ENCODE assay signal across 11 mouse cellular contexts in the genomic region with DNA sequence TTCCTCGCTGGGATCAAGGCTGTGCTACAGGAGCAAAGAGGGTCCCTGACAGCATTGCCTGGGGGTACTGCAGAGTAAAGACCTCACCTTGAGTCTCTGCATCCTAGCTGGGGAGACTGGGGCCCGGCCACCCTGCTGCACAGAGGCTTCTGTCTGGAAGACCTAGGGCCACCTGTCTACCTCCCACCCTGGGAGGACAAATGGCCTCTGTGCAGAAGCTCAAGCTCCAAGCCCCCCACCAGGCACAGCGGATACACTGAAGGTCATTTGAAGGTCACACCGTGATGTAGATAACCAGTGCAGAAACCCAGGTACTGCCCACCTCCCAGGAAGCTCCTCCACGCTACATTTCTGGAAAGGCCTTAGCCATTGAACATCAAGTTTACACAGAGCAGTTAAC. TPM values are rescaled to one million over a fixed set of nuclear protein-coding genes. Genes with fewer than 3 reads are reported as not detected.
DNase-seq lines count a peak whose midpoint lies in the region; ATAC-seq and TF ChIP-seq lines count a peak whose summit lies in the region.
"Had no signal": no experiment of that assay in that cellular context is flagged by ENCODE, and none has a peak within 500 bp of the region (broad histone marks: within the 10 kb centered on the region; RNA-seq: fewer than 3 reads in every experiment).

No protein-coding gene starts in this region.

- peak overlapping the region; percentile 51 for H3K4me3 ChIP-seq in heart, embryonic 10.5 days
- H3K4me3 ChIP-seq in cortical plate, adult 2 months (ENCODE audit: insufficient read depth, low read length) = peak overlapping the region; percentile 62
- H3K4me3 ChIP-seq in forebrain, embryonic 15.5 days = peak overlapping the region; percentile 53
- peak overlapping the region; percentile 39 for H3K4me3 ChIP-seq in midbrain, embryonic 11.5 days (ENCODE audit: low read depth, low read length)
- H3K4me3 ChIP-seq: liver, embryonic 13.5 days had no signal

- peak overlapping the region; percentile 84 for H3K27ac ChIP-seq in heart, embryonic 10.5 days
- H3K27ac ChIP-seq in cortical plate, adult 2 months (ENCODE audit: insufficient read depth, low read length) = peak overlapping the region; percentile 16
- peak overlapping the region; percentile 70 for H3K27ac ChIP-seq in forebrain, embryonic 15.5 days (replicated peaks)
- H3K27ac ChIP-seq in midbrain, embryonic 11.5 days (ENCODE audit: low read depth, low read length) = no peak overlapping the region
- H3K27ac ChIP-seq: liver, embryonic 13.5 days had no signal

- H3K36me3 ChIP-seq in heart, embryonic 10.5 days = peaks cover 35% of the 10 kb centered on the region
- peaks cover 22% of the 10 kb centered on the region for H3K36me3 ChIP-seq in forebrain, embryonic 15.5 days
- no peaks in the 10 kb centered on the region; the same call in 1 of the 2 replicates for H3K36me3 ChIP-seq in midbrain, embryonic 11.5 days (ENCODE audit: control insufficient read depth, insufficient read depth, low read length)

- DNase-seq in heart, embryonic 10.5 days (ENCODE audit: low spot score) = no peak
- no peak for DNase-seq in heart, adult 18-20 months
- no peak for DNase-seq in midbrain, embryonic 11.5 days (ENCODE audit: low spot score, missing footprints)
- no peak for DNase-seq in testis, postnatal 10 days (ENCODE audit: low spot score)
- DNase-seq in right cerebral cortex, postnatal 25 days = no peak
- DNase-seq: gastrocnemius, postnatal 10 days had no signal

- 0 out of 2 replicates have a peak, but pooled peaks have one; percentile 3 for ATAC-seq in forebrain, embryonic 15.5 days (replicated peaks)
- ATAC-seq in midbrain, embryonic 11.5 days (ENCODE audit: low FRiP score) = no peak
- ATAC-seq in activated CD4-positive, CD25-positive, alpha-beta regulatory T cell, adult 4 months = no peak
- ATAC-seq: CD4-positive, CD25-positive, alpha-beta regulatory T cell, adult 4 months had no signal

- H3K9me3 ChIP-seq in heart, embryonic 10.5 days = no peaks in the 10 kb centered on the region
- no peaks in the 10 kb centered on the region for H3K9me3 ChIP-seq in forebrain, embryonic 15.5 days
- H3K9me3 ChIP-seq in midbrain, embryonic 11.5 days (ENCODE audit: control insufficient read depth, low read length) = no peaks in the 10 kb centered on the region
- H3K9me3 ChIP-seq: liver, embryonic 13.5 days had no signal

- peak overlapping the region; percentile 88 for H3K4me2 ChIP-seq in forebrain, embryonic 15.5 days (replicated peaks)
- peak overlapping the region; percentile 59 for H3K4me2 ChIP-seq in midbrain, embryonic 11.5 days

- 0 out of 2 replicates have a peak, but pooled peaks cover 5% of the 10 kb centered on the region for H3K27me3 ChIP-seq in heart, embryonic 10.5 days (ENCODE audit: insufficient read depth, poor library complexity, severe bottlenecking)
- no peaks in the 10 kb centered on the region for H3K27me3 ChIP-seq in forebrain, embryonic 15.5 days
- H3K27me3 ChIP-seq in midbrain, embryonic 11.5 days (ENCODE audit: control insufficient read depth, insufficient read depth, low read length) = no peaks in the 10 kb centered on the region; the same call in 1 of the 2 replicates

- no peak for TF ChIP-seq CTCF in cortical plate, adult 2 months (IDR thresholded peaks at IDR 0.05; ENCODE audit: extremely low read depth, insufficient read depth, low read length)

- no peak for TF ChIP-seq POLR2A in cortical plate, adult 2 months (IDR thresholded peaks at IDR 0.05; ENCODE audit: extremely low read depth, insufficient read depth, low read length)

- 52% methylated on average over 5 of the region's 5 CpGs for WGBS in heart, embryonic 10.5 days
- 44% methylated on average over 5 of the region's 5 CpGs for WGBS in forebrain, embryonic 15.5 days
- WGBS in midbrain, embryonic 11.5 days = 55% methylated on average over 5 of the region's 5 CpGs

- H3K9ac ChIP-seq in forebrain, embryonic 15.5 days (replicated peaks) = peak overlapping the region; percentile 71
- peak overlapping the region; percentile 69 for H3K9ac ChIP-seq in midbrain, embryonic 11.5 days (ENCODE audit: low read length)
- H3K9ac ChIP-seq: liver, embryonic 13.5 days had no signal

- H3K4me1 ChIP-seq in heart, embryonic 10.5 days = peaks cover 54% of the 10 kb centered on the region
- no peaks in the 10 kb centered on the region for H3K4me1 ChIP-seq in cortical plate, adult 2 months (ENCODE audit: control insufficient read depth, insufficient read depth, low read length)
- peaks cover 35% of the 10 kb centered on the region for H3K4me1 ChIP-seq in forebrain, embryonic 15.5 days
- H3K4me1 ChIP-seq in midbrain, embryonic 11.5 days (ENCODE audit: control insufficient read depth, insufficient read depth, low read length) = peaks cover 13% of the 10 kb centered on the region

RNA-seq across cellular contexts. Expression of gene Cend1, which starts 0.6 kb away (rescaled TPM):
- 13.7 and 23.5 TPM in 2 replicates for polyA plus RNA-seq in heart, embryonic 10.5 days (2016; fragmentation: Nextera tagmentation; extraction: Ambion mirVana)
- 1 to 10 TPM in 1 of 2 experiments, under 1 TPM in 1; 0.80 to 1.3 TPM for total RNA-seq in heart, adult 18-20 months (2021)
- 228 and 231 TPM in 2 replicates for polyA plus RNA-seq in cortical plate, adult 2 months (2012; rRNA removed)
- polyA plus RNA-seq in forebrain, embryonic 15.5 days (2015; fragmentation: Nextera tagmentation; extraction: Ambion mirVana) = 47.0 and 50.4 TPM in 2 replicates
- 5.8 and 5.9 TPM in 2 replicates for polyA plus RNA-seq in midbrain, embryonic 11.5 days (2014; fragmentation: Nextera tagmentation; extraction: Ambion mirVana)
- polyA plus RNA-seq in activated CD4-positive, CD25-positive, alpha-beta regulatory T cell, adult 4 months (2017; shearing (Covaris generic)) = not detected
- polyA plus RNA-seq: CD4-positive, CD25-positive, alpha-beta regulatory T cell, adult 4 months had no signal

RNA-seq across cellular contexts. Expression of gene Slc25a22, which starts 9.0 kb away (rescaled TPM):
- polyA plus RNA-seq in heart, embryonic 10.5 days (2016; fragmentation: Nextera tagmentation; extraction: Ambion mirVana) = 22.6 and 30.8 TPM in 2 replicates
- total RNA-seq in heart, adult 18-20 months (2021) = 10 to 100 TPM; 45.6 to 59.1 TPM
- 242 and 244 TPM in 2 replicates for polyA plus RNA-seq in cortical plate, adult 2 months (2012; rRNA removed)
- 83.1 and 86.3 TPM in 2 replicates for polyA plus RNA-seq in forebrain, embryonic 15.5 days (2015; fragmentation: Nextera tagmentation; extraction: Ambion mirVana)
- polyA plus RNA-seq in midbrain, embryonic 11.5 days (2014; fragmentation: Nextera tagmentation; extraction: Ambion mirVana) = 31.2 and 31.9 TPM in 2 replicates
- polyA plus RNA-seq in activated CD4-positive, CD25-positive, alpha-beta regulatory T cell, adult 4 months (2017; shearing (Covaris generic)) = 10 to 100 TPM; 26.8 to 51.1 TPM

RNA-seq across cellular contexts. Expression of gene Gatd1, which starts 14.8 kb away (rescaled TPM):
- polyA plus RNA-seq in heart, embryonic 10.5 days (2016; fragmentation: Nextera tagmentation; extraction: Ambion mirVana) = 29.5 and 37.4 TPM in 2 replicates
- 10 to 100 TPM; 11.3 to 12.4 TPM for total RNA-seq in heart, adult 18-20 months (2021)
- polyA plus RNA-seq in cortical plate, adult 2 months (2012; rRNA removed) = 57.0 and 58.9 TPM in 2 replicates
- polyA plus RNA-seq in forebrain, embryonic 15.5 days (2015; fragmentation: Nextera tagmentation; extraction: Ambion mirVana) = 62.2 and 64.2 TPM in 2 replicates
- 34.0 and 36.1 TPM in 2 replicates for polyA plus RNA-seq in midbrain, embryonic 11.5 days (2014; fragmentation: Nextera tagmentation; extraction: Ambion mirVana)
- 10 to 100 TPM; 82.1 to 97.0 TPM for polyA plus RNA-seq in activated CD4-positive, CD25-positive, alpha-beta regulatory T cell, adult 4 months (2017; shearing (Covaris generic))

RNA-seq across cellular contexts. Expression of gene Pidd1, which starts 15.1 kb away (rescaled TPM):
- polyA plus RNA-seq in heart, embryonic 10.5 days (2016; fragmentation: Nextera tagmentation; extraction: Ambion mirVana) = 18.0 and 18.2 TPM in 2 replicates
- total RNA-seq in heart, adult 18-20 months (2021) = under 1 TPM; 0.21 to 0.42 TPM
- 2.7 and 2.8 TPM in 2 replicates for polyA plus RNA-seq in cortical plate, adult 2 months (2012; rRNA removed)
- 7.8 and 9.5 TPM in 2 replicates for polyA plus RNA-seq in forebrain, embryonic 15.5 days (2015; fragmentation: Nextera tagmentation; extraction: Ambion mirVana)
- polyA plus RNA-seq in midbrain, embryonic 11.5 days (2014; fragmentation: Nextera tagmentation; extraction: Ambion mirVana) = 7.4 and 7.8 TPM in 2 replicates
- polyA plus RNA-seq in activated CD4-positive, CD25-positive, alpha-beta regulatory T cell, adult 4 months (2017; shearing (Covaris generic)) = 10 to 100 TPM in 1 of 2 experiments, 1 to 10 TPM in 1; 5.3 to 12.7 TPM

RNA-seq across cellular contexts. Expression of gene Rplp2, which starts 18.5 kb away (rescaled TPM):
- polyA plus RNA-seq in heart, embryonic 10.5 days (2016; fragmentation: Nextera tagmentation; extraction: Ambion mirVana) = 882 and 900 TPM in 2 replicates
- 1,000 to 10,000 TPM in 1 of 2 experiments, 100 to 1,000 TPM in 1; 998 to 1,000 TPM for total RNA-seq in heart, adult 18-20 months (2021)
- 611 and 653 TPM in 2 replicates for polyA plus RNA-seq in cortical plate, adult 2 months (2012; rRNA removed)
- polyA plus RNA-seq in forebrain, embryonic 15.5 days (2015; fragmentation: Nextera tagmentation; extraction: Ambion mirVana) = 820 and 834 TPM in 2 replicates
- 891 and 959 TPM in 2 replicates for polyA plus RNA-seq in midbrain, embryonic 11.5 days (2014; fragmentation: Nextera tagmentation; extraction: Ambion mirVana)
- 1,000 to 10,000 TPM; 3,324 to 3,604 TPM for polyA plus RNA-seq in activated CD4-positive, CD25-positive, alpha-beta regulatory T cell, adult 4 months (2017; shearing (Covaris generic))
